Mouse (Mus musculus): ENCODE results near the gene Gbf1.
"Not testable (repeated sequence)": the region's sequence is repeated elsewhere in the genome, so short reads cannot be mapped to it uniquely, and the experiment has no call there.

The Gbf1 gene

GRCm38 (mm10) chr19:46147511-46148371, 4.6 kb upstream of the Gbf1 start, which contains the start of gene Pitx3:
Gene Pitx3, minus strand, starts transcription at chr19:46148326.
- in situ Hi-C loops (cut with MboI, MseI), result no loop called here

DNA sequence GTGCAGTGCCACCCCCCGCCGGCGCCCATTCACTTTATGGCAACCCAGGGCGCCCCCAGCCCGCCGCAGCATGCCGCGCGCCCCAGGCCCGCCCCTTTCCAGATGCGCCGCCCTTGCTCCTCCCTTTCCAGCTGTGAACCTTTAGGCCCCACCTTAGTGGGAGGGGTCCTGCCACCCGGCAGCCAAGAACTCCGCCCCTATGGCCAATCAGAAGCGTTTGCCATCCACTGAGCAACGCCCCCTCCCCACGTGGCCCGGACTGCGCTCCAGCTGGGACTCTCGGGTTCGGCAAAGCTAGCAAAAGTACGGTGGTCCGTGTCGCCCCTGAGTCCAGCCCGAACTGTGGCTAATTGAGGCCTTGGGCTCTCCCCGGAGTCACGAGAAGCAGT, 3.9 kb upstream of the Gbf1 start:
- in situ Hi-C loops (cut with MboI, MseI), result no loop called here

DNA sequence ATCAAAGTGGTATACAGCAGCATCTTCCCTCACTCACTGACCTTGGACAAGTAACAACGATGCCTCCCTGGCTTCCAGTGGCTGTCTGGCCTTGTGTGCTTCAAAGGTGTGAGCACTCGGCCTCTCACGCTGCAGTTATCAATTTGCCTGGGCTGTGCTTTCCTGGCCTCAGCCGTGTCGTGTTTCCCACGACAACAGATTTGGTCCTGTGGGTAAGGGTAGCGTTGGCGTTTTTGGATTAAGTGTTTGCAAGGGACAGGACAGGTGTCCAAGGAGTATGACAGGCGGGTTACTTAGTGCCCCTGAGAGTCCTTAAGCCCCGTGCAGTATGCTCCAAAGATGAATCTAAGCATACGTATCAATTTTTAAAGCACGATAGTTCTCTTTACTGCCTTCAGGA, 3.2 kb upstream of the Gbf1 start:
- in situ Hi-C loops (cut with MboI, MseI), result no loop called here

DNA sequence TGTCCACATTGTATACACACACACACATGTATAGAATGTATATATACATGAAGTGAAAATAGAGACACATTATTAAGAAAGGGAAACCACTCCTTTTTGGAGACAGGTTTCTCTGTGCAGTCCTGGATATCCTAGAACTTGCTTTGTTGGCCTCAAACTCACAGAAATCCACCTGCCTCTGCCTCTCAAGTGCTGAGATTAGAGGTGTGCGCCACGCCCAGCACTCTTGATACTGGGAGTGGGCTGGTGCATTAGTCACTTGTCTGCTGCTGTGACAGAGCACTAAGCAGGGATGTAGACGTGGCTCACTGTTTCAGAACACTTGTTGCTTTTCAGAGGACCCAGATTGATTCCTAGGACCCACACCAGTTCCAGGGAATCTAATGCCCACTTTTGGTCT, 13.6 kb downstream of the Gbf1 start:
- in situ Hi-C loops (cut with MboI, MseI), result no loop called here

DNA sequence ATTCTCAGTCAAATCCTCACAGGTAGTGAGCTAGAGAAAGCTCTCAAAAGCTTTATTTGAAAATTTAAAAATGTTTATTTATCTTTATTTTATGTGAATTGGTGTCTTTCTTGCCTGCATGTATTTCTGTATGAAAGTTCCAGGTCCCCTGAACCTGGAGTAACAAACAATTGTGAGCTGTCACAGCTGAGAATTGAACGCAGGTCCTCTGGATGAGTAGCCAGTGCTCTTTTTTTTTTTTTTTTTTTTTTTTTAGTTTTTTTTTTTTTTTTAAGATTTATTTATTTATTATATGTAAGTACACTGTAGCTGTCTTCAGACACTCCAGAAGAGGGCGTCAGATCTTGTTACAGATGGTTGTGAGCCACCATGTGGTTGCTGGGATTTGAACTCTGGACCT, 14.9 kb downstream of the Gbf1 start:
- in situ Hi-C loops (cut with MboI, MseI), result not testable (repeated sequence)

- in situ Hi-C loops (cut with MboI, MseI), result no loop called here
These were observed 17.1 kb downstream of the Gbf1 start for GRCm38 (mm10) chr19:46169396-46169795.

DNA sequence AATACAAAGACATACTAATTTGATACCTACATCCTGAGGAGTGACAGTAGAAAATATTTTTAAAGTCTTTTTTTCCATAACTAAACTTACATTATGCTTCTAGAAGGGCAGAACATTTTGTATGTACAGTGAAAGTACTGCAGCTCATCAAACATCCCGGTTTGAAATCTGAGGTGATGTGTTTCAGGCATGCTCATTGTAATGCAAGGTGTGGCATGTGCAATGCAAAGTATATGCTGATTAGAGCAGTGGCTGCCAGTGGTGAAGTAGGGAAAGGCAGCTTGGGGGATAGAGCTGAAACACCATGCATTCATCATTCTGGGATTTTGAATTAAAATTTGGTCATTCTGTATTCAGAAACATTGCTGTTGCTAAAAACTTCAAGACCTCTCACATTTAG, 17.6 kb downstream of the Gbf1 start:
- in situ Hi-C loops (cut with MboI, MseI), result no loop called here

DNA sequence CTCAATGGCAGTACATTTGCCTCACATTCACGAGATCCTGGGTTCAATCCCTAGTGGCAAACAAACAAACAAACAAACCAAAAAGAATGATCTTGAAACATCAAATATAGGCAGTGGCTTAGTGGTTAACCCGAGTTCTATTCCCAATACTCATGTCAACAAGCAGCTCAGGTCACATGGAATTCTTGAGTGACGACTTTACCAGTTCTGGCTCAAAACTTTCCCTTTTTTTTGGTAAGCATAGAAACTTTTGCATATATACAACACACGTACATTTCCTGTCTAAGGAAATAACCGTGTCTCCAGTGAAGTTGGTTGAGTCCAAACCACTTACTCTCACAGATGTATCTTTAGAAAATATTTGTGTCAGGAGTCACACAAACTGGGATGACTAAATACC, 20.2 kb downstream of the Gbf1 start:
- in situ Hi-C loops (cut with MboI, MseI), result no loop called here

DNA sequence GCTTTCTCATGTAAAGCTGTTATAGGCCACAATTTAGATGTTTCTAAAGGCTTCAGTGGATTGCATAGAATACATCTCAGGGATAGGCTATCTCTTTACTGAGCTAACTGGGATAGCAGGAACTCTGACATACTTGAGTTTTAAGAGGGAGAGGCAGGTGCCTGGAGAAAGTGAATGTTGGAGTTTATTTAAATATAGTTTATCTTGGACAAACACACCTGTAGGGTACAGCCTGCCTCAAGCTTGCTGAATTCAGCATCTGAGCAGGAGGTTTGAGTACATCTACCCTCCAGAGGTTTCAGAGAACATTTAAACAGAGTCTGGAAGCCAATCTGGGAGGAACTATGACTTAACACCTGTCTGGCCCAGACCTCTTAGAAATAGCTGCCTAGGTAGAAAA, 22.9 kb downstream of the Gbf1 start:
- in situ Hi-C loops (cut with MboI, MseI), result no loop called here

DNA sequence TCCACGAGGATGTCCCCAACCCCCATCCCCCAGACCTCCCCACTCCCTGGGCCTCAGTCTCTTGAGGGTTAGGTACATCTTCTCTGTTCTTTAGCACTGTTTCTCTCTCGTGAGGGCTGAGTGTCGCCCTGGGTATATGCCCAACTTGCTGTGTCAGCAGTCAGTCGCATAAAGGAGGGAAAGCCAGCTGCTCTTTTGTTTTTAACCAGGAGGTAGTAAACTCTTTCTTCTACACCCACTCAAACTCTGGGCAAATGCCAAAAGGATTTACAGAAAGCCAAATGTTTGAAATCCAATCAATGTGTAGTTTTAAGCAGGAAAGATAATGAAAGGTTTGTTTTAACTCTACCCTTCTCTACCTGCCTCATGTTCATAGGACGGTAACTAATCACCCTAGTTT, 24.7 kb downstream of the Gbf1 start:
- in situ Hi-C loops (cut with MboI, MseI), result no loop called here

DNA sequence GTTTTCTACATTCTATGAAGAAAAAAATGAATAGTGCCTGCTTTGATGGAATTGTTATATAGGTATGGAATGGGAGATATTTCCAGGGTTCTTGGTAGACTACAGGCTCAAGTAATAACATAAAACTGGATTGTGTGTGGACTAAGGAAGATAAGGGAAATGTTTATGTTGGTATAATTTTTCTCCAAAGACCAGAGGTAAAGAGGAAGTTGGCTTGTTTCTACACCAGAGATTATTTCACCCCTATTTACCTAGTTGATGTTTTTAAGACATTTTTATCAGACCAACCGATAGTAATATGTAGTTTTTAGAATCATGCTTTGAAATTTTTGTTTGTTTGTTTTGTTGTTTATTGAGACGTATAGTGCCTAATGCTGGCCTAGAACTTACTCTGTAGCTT, 28.0 kb downstream of the Gbf1 start:
- in situ Hi-C loops (cut with MboI, MseI), result no loop called here

- in situ Hi-C loops (cut with MboI, MseI), result no loop called here
These were observed 29.9 kb downstream of the Gbf1 start for GRCm38 (mm10) chr19:46182241-46182640.

GRCm38 (mm10) chr19:46186611-46187010, 34.3 kb downstream of the Gbf1 start:
- in situ Hi-C loops (cut with MboI, MseI), result no loop called here

DNA sequence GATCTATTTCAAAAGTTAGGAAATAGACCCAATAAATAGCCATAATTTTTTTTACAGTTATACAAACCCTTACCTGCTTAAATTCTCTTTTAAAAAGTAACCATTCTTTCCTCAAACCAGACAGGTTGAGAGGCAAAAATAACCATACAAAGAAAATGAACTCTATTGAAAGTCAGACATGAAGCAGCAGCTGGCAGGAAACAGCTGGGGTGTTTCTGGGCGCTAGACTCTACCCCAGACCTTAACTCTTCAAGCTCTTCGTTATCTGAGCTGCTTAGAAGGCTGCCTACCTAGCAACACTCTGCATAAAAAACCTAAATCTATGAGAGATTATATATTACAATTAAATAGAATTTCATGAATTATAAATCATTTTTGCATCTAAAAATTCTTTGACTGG, 34.9 kb downstream of the Gbf1 start:
- in situ Hi-C loops (cut with MboI, MseI), result no loop called here

GRCm38 (mm10) chr19:46198293-46198692, 46.0 kb downstream of the Gbf1 start:
- in situ Hi-C loops (cut with MboI, MseI), result no loop called here

GRCm38 (mm10) chr19:46198891-46199290, 46.6 kb downstream of the Gbf1 start:
- in situ Hi-C loops (cut with MboI, MseI), result no loop called here

- in situ Hi-C loops (cut with MboI, MseI), result no loop called here
These were observed 51.9 kb downstream of the Gbf1 start for GRCm38 (mm10) chr19:46204166-46204565.

DNA sequence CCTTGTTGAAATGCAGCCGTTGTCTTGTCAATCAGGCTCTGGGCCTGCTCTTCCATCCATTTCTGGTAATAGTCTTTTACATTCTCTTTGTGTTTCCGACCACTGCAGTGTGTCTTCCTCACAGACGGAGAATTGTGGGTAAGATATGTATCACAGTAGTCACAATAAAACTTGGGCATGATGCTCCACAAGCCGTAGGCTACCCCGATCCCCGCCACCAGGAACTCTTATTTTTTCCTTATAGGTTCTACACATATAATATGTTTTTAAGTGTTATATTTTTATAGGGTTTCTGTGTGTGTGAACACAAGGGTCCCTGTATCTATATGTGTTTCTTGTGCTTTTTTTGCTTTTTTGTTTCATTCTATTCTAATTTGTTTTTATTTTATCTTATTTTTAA, 53.4 kb downstream of the Gbf1 start:
- in situ Hi-C loops (cut with MboI, MseI), result no loop called here

- in situ Hi-C loops (cut with MboI, MseI), result loop anchor here (10.0 kb wide), 1 partner anchor 116 kb away; no protein-coding TSS in a partner anchor
These were observed 58.6 kb downstream of the Gbf1 start for GRCm38 (mm10) chr19:46210951-46211350.

DNA sequence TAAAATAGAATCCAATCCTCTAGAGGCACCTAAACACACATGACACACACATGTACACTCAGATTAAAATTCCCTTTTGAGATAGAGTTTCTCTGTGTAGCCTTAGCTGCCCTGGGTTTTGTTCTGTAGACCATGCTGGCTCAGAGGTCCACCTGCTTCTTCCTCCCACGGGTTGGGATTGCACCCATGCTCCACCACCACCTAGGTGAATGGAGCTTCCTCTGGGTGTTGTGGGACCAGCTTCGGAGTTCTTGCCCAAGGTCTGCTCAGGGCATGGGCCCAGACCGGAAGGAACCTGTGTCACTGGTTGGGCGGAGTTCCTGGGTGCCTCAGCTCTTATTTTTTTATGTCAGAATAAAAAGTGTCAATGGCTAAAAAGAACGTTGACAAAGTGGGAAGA, 62.2 kb downstream of the Gbf1 start:
- in situ Hi-C loops (cut with MboI, MseI), result loop anchor here (10.0 kb wide), 1 partner anchor 120 kb away; no protein-coding TSS in a partner anchor

- in situ Hi-C loops (cut with MboI, MseI), result loop anchor here (10.0 kb wide), 1 partner anchor 121 kb away; no protein-coding TSS in a partner anchor
These were observed 63.1 kb downstream of the Gbf1 start for GRCm38 (mm10) chr19:46215401-46215800.

DNA sequence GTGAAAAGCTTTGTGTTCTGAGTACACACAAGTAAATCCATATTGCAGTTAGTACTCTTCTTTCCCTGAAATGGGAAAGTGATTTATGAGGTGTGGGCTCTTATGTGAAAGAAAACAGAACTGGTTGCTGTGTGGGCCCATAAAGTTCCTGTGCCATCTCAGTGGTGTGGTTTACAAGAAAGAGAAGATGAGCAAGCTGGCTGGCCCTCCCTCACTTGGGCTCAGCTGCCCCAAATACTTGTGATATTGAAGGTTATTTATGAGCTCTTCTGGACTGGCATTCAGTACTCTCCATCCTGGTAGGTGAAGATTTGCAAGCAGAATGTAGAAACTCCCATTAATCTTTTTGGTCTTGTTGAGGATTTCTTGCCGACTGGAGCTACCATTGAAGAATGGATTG, 64.4 kb downstream of the Gbf1 start:
- in situ Hi-C loops (cut with MboI, MseI), result loop anchor here (10.0 kb wide), 1 partner anchor 122 kb away; no protein-coding TSS in a partner anchor

GRCm38 (mm10) chr19:46217347-46217746, 65.0 kb downstream of the Gbf1 start:
- in situ Hi-C loops (cut with MboI, MseI), result loop anchor here (10.0 kb wide), 1 partner anchor 123 kb away; no protein-coding TSS in a partner anchor

Data from T-helper 2 cell (primary cell).